Mouse (Mus musculus) kidney, embryonic 16.5 days (tissue): ENCODE results near the gene Rnf11. TPM values are rescaled to one million over a fixed set of nuclear protein-coding genes. Genes with fewer than 3 reads are reported as not detected.

Experiments
- ATAC-seq: fragments of 200-750 bp; cut with Nextera tagmentation; 2 replicates; pipeline ENCODE4 v1.8.0; 2017; ENCODE audit warnings: moderate TSS enrichment; ENCODE audit not compliant: low FRiP score, low TSS enrichment
- H3K27ac ChIP-seq: fragments of 300-500 bp; sonication (generic); 2 replicates; pipeline ENCODE4 v1.5.1; 2014; ENCODE audit warnings: low read length
- H3K27me3 ChIP-seq: fragments of 300-500 bp; sonication (generic); 2 replicates; pipeline ENCODE4 v1.6.1; 2014; ENCODE audit warnings: low read length, control low read depth, mixed read lengths; ENCODE audit not compliant: insufficient read depth
- H3K36me3 ChIP-seq: fragments of 300-500 bp; sonication (generic); 2 replicates; pipeline ENCODE4 v1.6.1; 2014; ENCODE audit warnings: low read length, control low read depth, mixed read lengths; ENCODE audit not compliant: insufficient read depth
- H3K4me1 ChIP-seq: fragments of 300-500 bp; sonication (generic); 2 replicates; pipeline ENCODE4 v1.6.1; 2014; ENCODE audit warnings: low read length, control low read depth, mixed read lengths; ENCODE audit not compliant: insufficient read depth
- H3K4me2 ChIP-seq: fragments of 300-500 bp; sonication (generic); replicated peaks from 2 replicates; pipeline ENCODE4 v1.6.1; 2014; ENCODE audit warnings: low read depth, low read length
- H3K4me3 ChIP-seq: fragments of 300-500 bp; sonication (generic); 2 replicates; pipeline ENCODE4 v1.5.1; 2014; ENCODE audit warnings: mild to moderate bottlenecking, low read length
- H3K9ac ChIP-seq: fragments of 300-500 bp; sonication (generic); replicated peaks from 2 replicates; pipeline ENCODE4 v1.6.1; 2014; ENCODE audit warnings: low read length
- H3K9me3 ChIP-seq: fragments of 300-500 bp; sonication (generic); 2 replicates; pipeline ENCODE4 v1.6.1; 2016; ENCODE audit warnings: low read length, control low read depth
- WGBS: fragments of 180-500 bp; shearing (Covaris S2); extraction: QIAGEN DNeasy Blood & Tissue Kit; methylation state at CpG from one replicate; pipeline ENCODE4 v1.1.7; 2014; 5-methylcytosine and 5-hydroxymethylcytosine counted together
- polyA plus RNA-seq: library from polyadenylated mRNA; unstranded; fragments of >200 nt; fragmentation: Nextera tagmentation; extraction: Ambion mirVana; gene quantifications from 2 replicates; pipeline ENCODE4 v1.2.1, GENCODE M21; 2015

The Rnf11 gene
- polyA plus RNA-seq = 29.0 and 29.3 TPM in 2 replicates

GRCm38 (mm10) chr4:109484621-109485020 is at the start of gene Rnf11:
TSS of gene Rnf11 (minus strand) at chr4:109484728.
- ATAC-seq = no peak

GRCm38 (mm10) chr4:109531111-109531510 is 46.6 kb upstream of the Rnf11 start, which contains the start of gene 4930522H14Rik:
TSS of gene 4930522H14Rik (minus strand) at chr4:109531297.
- H3K4me2 ChIP-seq = no peak within 1 kb of the TSS
- no peaks in the 10 kb centered on the region for H3K27me3 ChIP-seq
- H3K4me1 ChIP-seq = no peaks in the 10 kb centered on the region
- H3K9me3 ChIP-seq = no peaks in the 10 kb centered on the region
- WGBS = 95% methylated on average over 2 of the region's 2 CpGs
- no peak within 1 kb of the TSS for H3K9ac ChIP-seq
- no peak for ATAC-seq
- H3K4me3 ChIP-seq = no peak within 1 kb of the TSS
- H3K27ac ChIP-seq = no peak within 1 kb of the TSS
- no peaks in the 10 kb centered on the region for H3K36me3 ChIP-seq

More at GRCm38 (mm10) chr4:109484621-109485020, at the start of gene Rnf11:
- no peak within 1 kb of the TSS for H3K27ac ChIP-seq
- H3K27me3 ChIP-seq = no peaks in the 10 kb centered on the region
- 76% methylated on average over 3 of the region's 3 CpGs for WGBS
- H3K4me1 ChIP-seq = no peaks in the 10 kb centered on the region
- no peaks in the 10 kb centered on the region for H3K9me3 ChIP-seq
- no peaks in the 10 kb centered on the region for H3K36me3 ChIP-seq
- H3K4me3 ChIP-seq = no peak within 1 kb of the TSS
- no peak within 1 kb of the TSS for H3K9ac ChIP-seq
- H3K4me2 ChIP-seq = no peak within 1 kb of the TSS

- Histone ChIP-seq H3K9ac (no peak overlapping the region), H3K4me1 (no peaks in the 10 kb centered on the region), H3K4me3 (no peak overlapping the region), H3K27me3 (no peaks in the 10 kb centered on the region), H3K4me2 (no peak overlapping the region), H3K9me3 (no peaks in the 10 kb centered on the region), H3K27ac (no peak overlapping the region), H3K36me3 (no peaks in the 10 kb centered on the region)
- no peak for ATAC-seq
- WGBS = 70% methylated on average over 15 of the region's 15 CpGs
These were observed 45.8 kb upstream of the Rnf11 start for GRCm38 (mm10) chr4:109530245-109530816.

GRCm38 (mm10) chr4:109504885-109505284 is 20.4 kb upstream of the Rnf11 start:
- Histone ChIP-seq H3K4me2 (no peak overlapping the region), H3K27ac (no peak overlapping the region), H3K4me1 (no peaks in the 10 kb centered on the region), H3K9ac (no peak overlapping the region), H3K36me3 (no peaks in the 10 kb centered on the region), H3K27me3 (no peaks in the 10 kb centered on the region), H3K9me3 (no peaks in the 10 kb centered on the region), H3K4me3 (no peak overlapping the region)
- ATAC-seq = no peak
- WGBS = 6% methylated on average over 5 of the region's 5 CpGs

DNA sequence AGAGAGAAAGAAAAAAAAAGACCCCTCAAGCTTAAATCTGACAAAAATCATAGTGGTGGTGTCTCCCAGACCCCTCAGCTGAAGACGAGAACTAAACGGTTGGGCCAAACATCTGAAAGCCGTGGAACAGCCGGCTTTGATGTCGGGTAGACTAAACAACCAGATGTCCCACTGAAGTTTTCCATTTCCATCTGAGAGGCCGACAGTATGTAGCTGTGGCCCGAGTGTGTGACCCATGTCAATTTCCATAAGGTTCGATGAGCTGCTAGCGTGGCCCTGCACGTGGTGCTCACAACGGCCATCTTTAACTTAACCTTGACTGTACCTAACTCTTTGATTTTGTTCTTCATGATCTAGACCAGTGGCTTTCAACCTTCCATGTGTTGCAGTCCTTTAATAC is 13.9 kb upstream of the Rnf11 start:
- WGBS = 81% methylated on average over 11 of the region's 11 CpGs
- H3K36me3 ChIP-seq = no peaks in the 10 kb centered on the region
- H3K9me3 ChIP-seq = no peaks in the 10 kb centered on the region
- no peak overlapping the region for H3K4me3 ChIP-seq
- H3K27me3 ChIP-seq = no peaks in the 10 kb centered on the region
- H3K9ac ChIP-seq = no peak overlapping the region
- no peak overlapping the region for H3K27ac ChIP-seq
- ATAC-seq = no peak
- no peaks in the 10 kb centered on the region for H3K4me1 ChIP-seq
- no peak overlapping the region for H3K4me2 ChIP-seq

DNA sequence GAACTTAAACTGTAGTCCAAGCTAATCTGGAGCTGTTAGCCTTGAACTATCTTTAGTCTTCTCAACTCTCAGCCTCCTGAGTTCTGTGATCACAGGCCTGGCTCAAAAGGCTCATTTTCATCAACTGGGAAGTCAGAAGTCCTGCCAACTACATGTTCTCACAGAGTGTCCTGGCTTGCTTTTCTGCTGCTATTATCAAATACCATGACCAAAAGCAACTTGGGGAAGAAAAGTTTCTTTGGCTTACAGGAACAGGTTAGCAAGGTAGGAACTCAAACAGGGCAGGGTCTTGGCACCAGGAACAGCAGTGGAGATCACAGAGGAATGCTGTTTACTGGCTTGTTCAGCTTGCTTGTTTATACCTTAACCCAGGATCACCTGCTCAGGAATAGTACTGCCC is 9.1 kb upstream of the Rnf11 start:
- no peak for ATAC-seq
- Histone ChIP-seq H3K9me3 (no peaks in the 10 kb centered on the region), H3K4me1 (no peaks in the 10 kb centered on the region), H3K9ac (no peak overlapping the region), H3K4me2 (no peak overlapping the region), H3K36me3 (no peaks in the 10 kb centered on the region), H3K27ac (no peak overlapping the region), H3K27me3 (no peaks in the 10 kb centered on the region), H3K4me3 (no peak overlapping the region)

- 70% methylated on average over 1 of the region's 1 CpGs for WGBS
- Histone ChIP-seq H3K9me3 (no peaks in the 10 kb centered on the region), H3K27ac (no peak overlapping the region), H3K4me3 (no peak overlapping the region), H3K36me3 (no peaks in the 10 kb centered on the region), H3K27me3 (no peaks in the 10 kb centered on the region), H3K4me1 (no peaks in the 10 kb centered on the region), H3K4me2 (no peak overlapping the region), H3K9ac (no peak overlapping the region)
- ATAC-seq = no peak
These were observed 4.3 kb upstream of the Rnf11 start for GRCm38 (mm10) chr4:109488812-109489211.

DNA sequence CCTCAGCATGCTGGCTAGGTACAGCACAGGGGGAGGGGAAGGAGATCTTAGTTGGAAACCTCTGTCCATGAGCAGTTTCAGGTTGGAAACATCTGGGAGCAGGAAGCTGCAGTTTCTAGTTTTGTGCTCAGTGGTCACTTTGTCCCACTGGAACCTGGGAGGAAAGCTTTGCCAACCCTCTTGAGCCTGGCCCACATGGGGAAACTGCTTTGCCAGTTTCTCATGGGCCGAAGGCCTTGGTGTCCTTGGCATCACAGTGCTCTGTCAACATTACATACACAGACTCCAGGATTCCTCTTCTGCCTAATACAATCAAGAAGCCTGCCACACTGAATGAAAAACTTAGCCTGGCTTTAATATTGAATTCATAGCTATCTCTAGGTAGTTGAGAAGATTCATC is 1.8 kb downstream of the Rnf11 start:
- Histone ChIP-seq H3K27me3 (no peaks in the 10 kb centered on the region), H3K9ac (no peak overlapping the region), H3K27ac (no peak overlapping the region), H3K9me3 (no peaks in the 10 kb centered on the region), H3K4me3 (no peak overlapping the region), H3K4me2 (no peak overlapping the region), H3K36me3 (no peaks in the 10 kb centered on the region), H3K4me1 (no peaks in the 10 kb centered on the region)
- WGBS = 88% methylated on average over 1 of the region's 1 CpGs
- no peak for ATAC-seq

DNA sequence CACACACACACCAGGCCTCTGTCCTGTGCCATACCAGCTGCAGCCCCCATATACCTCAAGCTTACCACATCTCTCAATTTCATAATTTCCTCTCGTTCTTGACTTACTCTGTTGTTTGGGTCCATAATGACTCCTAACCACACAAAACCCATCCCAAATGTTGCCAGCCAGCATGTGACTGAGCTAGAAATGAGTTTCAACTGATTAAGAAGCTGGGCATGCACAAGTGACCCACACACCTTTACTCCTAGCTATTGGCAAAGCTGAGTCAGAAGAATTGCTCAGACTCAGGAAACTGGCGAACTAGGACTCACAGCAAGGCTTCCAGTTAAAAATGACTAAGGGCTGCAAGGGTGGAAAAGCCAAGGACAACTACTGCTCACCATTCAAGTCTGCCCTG is 3.1 kb downstream of the Rnf11 start:
- no peaks in the 10 kb centered on the region for H3K9me3 ChIP-seq
- no peak overlapping the region for H3K4me2 ChIP-seq
- no peaks in the 10 kb centered on the region for H3K36me3 ChIP-seq
- no peaks in the 10 kb centered on the region for H3K4me1 ChIP-seq
- H3K27ac ChIP-seq = no peak overlapping the region
- no peak overlapping the region for H3K9ac ChIP-seq
- H3K27me3 ChIP-seq = no peaks in the 10 kb centered on the region
- no peak for ATAC-seq
- 95% methylated on average over 2 of the region's 2 CpGs for WGBS
- no peak overlapping the region for H3K4me3 ChIP-seq

DNA sequence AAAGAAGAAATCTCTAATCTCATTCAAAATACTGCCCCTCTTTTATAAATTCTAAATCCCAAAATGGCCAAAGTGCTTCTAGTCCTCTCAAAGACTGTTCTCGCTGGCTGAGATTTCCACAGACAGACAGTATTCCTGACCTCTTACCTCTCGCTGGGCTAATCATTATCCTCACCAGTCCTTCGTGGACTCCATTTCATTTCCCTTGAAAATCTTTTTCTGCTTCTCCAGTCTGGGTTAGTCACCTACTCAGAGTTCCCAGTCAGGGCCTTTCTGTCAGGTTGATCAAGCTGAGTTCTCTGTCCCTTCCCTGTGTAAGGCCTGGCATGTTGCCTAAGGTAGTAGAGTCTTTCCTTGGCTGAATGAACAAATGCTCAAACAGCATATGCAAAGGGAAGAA is 7.1 kb downstream of the Rnf11 start:
- H3K9me3 ChIP-seq = no peaks in the 10 kb centered on the region
- H3K4me1 ChIP-seq = peaks cover 9% of the 10 kb centered on the region
- H3K27ac ChIP-seq = no peak overlapping the region
- H3K27me3 ChIP-seq = no peaks in the 10 kb centered on the region
- no peak overlapping the region for H3K9ac ChIP-seq
- H3K4me3 ChIP-seq = no peak overlapping the region
- 0 out of 2 replicates have a peak, but pooled peaks cover 2% of the 10 kb centered on the region for H3K36me3 ChIP-seq
- ATAC-seq = no peak
- WGBS = 92% methylated on average over 3 of the region's 3 CpGs
- no peak overlapping the region for H3K4me2 ChIP-seq
